Mouse (Mus musculus): ENCODE results near the gene Klhl10.

DNA sequence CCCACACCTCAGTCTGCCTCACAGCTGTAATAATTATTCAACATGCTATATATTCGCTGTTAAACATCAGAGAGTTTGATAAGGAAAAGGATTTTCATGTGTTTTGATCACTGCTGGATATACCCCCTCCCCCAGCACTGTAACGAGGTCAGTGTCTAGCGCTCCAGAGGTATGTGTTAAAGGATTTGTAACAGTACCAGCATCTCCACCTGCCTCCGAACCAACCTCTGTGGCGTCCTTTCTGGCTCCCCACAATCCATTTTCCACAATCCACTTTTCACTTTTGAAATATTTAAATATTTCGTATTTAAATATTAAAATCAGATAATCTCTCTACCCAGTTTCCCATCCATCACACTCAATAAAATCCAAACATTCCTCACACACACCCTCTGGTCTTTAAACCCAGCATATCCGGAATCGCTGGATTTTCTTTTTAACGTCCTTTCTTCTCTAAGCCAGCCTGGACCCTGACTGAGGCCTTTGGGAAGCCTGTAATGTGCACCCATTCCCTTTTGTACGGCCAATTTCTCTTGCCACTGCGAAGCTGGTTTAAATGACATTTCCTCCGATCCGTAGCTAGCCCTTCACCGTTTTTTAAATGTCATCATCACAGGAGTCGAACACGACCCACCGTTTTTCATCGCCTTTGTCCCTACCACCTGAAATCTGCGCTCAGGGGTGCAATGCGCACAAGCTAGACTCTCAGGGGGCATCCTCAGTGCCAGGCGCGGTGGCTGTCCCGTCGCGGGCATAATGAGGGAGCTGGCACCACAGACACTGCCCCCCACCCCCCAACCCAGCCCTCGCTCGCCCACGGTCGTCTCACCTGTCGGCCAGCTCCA, 29.9 kb downstream of the Klhl10 start:
- TF ChIP-seq CTCF (IDR thresholded peaks at IDR 0.05; ENCODE audit: low read depth, low read length) (no peak), POLR2A (IDR thresholded peaks at IDR 0.05; ENCODE audit: extremely low read depth, insufficient read depth, low read length) (no peak)

All from liver, adult 2 months (tissue).